Mouse (Mus musculus) right cerebral cortex, adult 2 months (tissue): ENCODE results near the gene Pitpnc1.

Source experiments
- DNase-seq, 2 experiments: peaks; one replicate each; pipeline ENCODE4 v3.0.0; 2021 to 2022; ENCODE audit warnings: low spot score in 2 of 2

Gene Pitpnc1

DNA sequence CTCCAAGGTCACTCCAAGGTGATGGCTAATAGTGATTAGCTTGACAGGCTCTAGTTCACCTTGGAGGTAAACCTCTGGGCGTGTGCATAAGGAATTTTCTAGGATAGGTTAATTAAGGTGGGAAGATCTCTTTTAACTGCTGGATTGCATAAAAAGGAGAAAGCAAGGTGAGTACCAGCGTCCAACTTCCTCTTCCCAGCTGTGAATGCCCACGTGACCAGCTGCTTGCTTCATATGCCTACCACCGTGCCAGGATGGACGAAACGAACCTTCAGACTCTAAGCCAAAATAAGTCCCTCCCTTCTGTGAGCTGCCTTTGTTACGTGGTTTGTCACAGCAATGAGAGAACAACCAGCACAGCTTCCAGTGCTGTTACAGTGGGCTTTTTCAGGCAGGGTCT is 228.8 kb downstream of the Pitpnc1 start:
- no peak for DNase-seq

DNA sequence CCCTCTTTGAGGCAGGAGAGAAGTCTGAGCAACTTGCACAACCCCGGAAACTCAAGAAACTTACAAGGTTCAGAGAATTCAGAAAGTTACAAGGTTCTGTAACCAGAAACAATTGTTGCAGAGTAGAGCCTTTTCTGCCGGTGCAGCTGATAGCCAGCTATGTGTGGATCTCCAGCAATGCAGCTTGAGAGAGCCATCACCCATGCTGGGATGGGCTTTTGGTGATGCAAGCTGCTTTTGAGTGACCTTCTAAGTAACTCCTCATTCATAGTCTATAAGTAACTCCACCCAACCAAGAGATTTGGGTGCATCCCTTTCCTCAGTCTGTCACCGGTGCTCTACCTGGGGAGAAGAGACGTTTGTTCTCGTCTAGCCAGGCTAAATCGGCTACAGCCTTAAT is 232.0 kb downstream of the Pitpnc1 start:
- no peak for DNase-seq

DNA sequence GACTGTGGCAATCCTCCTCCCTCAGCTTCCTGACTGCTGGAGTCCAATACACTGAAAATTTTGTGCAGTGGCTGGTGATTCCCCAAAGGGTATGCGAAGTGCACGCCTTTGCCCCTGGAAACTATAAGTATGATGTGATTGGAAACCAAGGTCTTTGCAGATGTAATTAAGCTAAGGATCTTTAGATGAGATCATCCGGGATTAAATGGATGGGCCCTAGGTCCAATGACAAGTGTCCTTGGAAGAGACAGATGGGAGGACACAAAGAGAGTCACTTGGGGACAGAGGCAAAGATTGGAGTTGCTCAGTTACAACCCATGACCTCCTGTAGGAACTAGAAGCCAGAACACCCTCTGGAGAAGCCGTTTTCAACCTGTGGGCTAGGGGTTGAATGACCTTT is 233.0 kb downstream of the Pitpnc1 start:
- DNase-seq: no peak

DNA sequence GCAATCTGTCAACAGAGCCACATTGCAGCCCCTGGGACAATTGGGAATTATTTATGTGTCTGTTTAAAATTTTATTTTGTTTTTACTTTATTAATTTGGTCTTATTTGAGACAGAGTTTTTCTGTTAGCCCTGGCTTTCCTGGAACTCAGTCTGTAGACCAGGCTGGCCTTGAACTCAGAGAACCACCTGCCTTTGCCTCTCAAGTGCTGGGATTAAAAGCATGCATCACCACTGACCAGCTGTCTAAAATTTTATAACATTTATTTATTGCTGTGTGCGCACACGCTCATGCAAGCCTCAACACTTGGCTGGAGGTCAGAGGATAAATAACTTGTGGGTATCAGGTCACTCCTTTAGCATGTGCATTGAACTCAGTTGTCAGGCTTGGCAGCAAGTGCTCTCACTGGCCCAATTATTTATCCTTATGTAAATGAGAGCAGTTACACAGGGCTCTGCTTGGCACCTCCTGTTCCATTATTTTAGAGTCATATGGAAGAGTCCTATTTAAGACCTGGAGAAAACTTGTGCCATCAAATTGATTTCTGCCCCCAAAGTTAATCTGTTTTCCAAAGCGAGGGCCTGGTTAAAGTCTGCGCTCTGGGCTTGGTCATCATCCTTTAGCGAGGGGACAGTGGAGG is 237.1 kb downstream of the Pitpnc1 start:
- DNase-seq: no peak

DNA sequence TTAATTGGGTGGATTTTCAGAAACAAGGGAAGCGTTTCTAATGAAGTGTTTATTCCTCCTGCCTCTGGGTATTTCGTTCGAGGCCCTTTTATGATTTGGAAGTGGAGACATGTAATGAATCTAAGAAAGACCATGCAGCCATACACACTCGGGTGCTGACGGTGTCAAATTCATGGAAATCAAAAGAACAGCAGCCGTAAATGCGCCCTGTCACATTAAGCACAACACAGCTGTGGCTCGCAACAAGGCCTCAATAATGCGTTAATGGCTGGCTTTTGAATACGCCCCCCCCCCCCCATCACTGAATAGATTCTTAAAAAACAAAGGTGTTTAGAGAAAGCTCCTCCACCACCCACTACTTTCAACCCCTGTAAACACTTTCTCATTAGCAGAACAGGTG is 240.4 kb downstream of the Pitpnc1 start:
- DNase-seq: no peak

DNA sequence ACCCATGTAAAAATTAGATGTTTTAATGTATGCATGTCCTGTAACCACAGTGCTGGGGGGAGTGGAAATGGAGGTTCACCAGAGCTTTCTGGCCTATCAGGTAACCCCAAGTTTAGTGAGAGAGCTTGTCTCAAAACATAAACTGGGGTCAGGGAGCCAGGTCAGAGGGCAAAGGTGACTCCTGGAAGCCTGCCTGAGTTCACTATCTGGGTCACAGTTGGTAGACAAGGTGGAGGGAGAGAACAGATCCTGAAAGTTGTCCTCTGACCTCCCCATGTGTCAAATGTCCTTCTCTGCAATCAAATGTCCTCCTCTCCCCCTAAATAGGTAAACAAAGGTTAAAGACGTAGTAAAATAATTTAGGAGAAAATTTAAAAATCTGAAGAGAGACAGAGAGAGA is 244.1 kb downstream of the Pitpnc1 start:
- no peak for DNase-seq

DNA sequence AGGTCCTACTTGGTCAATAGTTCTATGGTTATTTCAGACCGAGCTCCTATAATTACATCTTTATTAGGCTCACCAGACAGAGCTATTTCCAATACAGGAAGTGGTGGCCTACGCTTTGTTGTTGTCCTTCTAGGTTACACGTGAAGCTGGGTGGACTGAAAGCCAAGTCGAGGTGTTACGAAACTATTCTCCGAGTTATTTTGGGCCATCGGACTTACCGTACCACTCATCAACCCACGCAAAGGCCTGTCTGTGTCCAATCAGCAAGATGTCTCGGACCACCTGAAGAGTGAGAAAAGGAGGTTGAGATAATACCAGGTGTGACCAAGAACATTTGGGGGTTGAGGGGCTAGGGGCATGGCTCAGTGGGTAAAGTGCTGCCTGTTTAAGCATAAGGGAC is 244.5 kb downstream of the Pitpnc1 start:
- no peak for DNase-seq

DNA sequence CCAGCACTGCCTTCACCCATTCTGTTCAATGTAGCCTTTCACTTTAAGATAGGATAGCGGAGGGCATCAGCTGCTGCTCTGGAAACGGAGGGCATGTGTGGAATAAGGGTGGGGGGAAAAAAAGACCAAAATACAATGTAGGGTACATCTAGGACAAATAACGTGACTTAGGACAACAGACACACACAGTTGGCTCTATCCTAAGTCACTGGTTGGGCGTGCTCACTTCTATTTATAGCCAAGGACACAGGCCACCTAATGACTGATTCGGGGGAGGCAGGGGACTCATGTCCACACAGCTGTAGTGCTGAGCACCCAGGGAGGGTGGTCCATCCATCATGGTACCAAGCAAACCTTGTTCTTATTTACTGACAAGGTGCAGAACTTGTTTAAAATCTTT is 245.2 kb downstream of the Pitpnc1 start:
- no peak for DNase-seq

DNA sequence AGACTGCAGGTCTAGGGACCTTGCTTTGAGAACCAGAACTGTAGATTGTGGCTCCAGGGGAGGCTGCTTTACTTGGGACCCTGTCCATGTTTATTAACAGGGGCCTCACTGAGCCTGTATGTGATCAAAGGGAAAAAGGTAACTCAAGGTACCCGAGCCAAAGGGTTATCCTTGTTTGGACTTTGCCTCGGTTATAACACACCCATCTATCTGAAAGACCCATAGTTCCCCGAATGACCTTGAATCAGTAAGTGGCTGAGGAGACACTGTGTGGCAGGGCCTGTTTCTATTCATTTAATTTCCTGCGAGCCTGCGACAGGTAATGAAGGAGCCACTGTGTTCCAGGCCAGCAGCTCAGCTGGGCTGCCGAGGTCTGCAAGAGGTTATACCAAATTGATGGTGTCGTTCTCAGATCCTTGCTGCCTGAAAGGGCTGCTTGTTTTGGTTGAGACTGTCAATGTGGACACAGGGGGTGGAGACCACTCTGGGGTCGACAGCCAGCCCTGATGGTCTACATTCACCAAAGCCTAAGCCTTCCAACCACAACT is 246.8 kb downstream of the Pitpnc1 start:
- DNase-seq: no peak

DNA sequence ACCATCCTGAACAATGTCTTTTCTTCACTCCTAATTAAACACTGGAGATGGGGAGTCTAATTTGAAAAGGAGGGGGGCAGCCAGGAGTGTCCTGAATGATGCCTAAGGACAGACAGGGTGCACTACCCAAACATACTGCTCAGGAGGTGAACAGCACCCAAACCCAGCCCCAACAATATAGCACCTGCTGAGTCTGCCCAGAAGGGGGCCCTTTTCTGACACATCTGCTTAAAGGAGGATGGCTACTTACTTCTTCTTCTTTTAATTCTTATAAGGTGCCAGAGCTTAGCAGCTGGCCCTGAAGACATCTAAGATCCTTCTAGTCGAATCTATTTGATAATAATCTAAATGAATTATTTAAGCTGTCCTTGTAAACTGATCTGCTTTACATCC is 247.3 kb downstream of the Pitpnc1 start:
- no peak for DNase-seq

DNA sequence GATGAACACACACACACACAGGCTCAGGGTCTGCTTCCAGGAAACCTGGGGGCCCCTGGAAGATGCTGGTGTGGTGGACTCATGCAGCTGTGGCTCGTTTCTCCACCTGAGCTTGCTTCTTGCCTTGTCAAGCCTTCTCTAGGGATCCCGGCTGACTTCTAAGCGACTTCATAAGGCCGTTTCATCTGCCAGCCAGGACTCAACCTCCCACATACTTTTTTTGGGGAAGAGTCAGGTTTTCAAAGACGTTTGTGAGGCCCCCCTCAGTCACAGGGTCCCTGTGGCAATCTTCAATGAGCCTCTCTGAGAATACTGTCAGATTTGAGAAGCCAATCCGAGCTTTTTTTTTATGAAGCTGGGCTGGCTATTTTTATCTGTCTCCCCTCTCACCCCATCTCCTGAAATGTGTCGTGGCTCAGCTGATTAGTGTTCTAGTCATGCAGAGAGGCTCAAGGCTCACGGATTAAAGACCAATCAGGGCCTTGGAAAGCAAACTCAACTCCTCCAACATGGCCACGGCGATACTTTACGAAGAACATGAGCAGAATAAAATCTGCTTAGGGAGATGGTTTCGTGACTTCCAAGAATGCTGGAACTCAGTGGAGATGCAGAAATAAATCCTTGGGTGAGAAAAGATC is 247.8 kb downstream of the Pitpnc1 start:
- no peak for DNase-seq

DNA sequence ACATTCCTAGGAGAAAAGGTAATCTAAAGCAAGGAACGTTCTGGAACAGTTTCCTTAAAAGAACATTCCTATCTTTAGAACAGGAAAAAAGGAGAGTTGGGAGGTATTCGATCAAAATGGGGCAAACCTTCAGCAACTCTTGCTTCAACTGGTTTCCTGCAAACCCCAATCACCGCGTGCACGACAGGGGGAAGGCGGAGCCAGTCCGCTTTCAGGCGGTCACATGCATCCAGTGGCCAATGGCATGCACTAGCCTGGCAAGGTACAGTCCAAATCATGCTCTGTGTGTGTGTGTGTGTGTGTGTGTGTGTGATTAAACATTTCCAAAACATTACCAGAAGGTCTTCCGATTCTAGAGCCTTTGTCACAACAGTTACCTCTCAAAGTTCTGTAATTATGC is 255.4 kb downstream of the Pitpnc1 start:
- DNase-seq: no peak

DNA sequence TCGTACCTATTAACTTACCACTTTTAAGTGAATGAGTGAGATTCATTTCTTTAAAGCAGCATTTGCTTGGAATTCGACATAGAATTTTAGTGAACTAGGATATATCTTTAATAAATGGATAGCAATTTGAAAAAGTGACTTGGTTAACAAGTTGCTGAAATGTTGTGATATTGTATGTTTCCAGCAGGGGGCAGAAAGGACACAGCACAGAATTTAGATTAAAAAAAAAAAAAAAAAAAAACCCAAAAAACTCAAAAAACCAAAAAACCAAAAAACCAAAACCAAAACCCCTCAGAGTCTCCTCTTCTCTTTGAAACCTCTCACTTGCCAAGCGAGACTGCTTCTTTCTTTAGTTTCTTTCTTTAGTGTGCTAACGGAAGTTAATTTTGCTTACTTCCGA is 256.8 kb downstream of the Pitpnc1 start:
- peak in 1 of 2 experiments; percentile 20 for DNase-seq

DNA sequence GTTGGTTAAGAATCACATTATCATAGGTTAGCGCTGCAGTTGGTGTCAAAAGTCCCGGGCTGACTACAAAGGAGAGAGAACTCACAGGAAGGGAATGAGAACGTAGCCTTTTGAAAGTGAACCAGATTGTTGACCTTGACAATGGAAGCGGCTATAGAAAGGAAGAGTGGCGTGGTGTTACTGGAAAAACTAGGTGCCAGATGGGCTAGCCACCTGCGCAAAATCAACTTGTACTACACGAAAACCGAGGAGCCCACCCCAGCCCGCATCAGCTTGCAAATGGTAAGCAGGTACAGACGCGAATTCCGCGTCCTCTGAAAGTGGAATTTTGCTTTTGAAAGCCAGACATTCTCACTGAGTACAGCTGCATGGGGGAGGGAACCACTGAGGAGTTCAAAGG is 260.7 kb downstream of the Pitpnc1 start:
- no peak for DNase-seq

DNA sequence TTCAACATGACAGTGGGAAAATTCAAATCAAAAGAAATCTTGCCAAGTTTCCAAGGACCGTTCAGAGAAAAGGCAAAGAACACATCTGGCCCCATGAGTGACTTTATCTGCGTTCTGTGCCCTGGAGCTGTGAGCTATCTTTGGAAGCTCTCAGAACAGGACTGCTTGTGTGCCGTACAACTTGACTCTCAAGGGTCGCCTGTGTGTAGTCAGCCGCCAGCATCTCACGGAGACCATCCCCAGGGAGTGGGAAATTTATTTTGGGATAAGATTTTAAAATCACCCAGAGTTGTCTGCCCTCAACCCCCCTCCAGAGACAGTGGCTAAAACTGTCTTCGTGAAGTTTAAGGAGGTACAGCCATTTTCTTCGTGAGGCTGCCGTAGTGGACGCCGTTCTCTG is 268.7 kb downstream of the Pitpnc1 start:
- no peak for DNase-seq

DNA sequence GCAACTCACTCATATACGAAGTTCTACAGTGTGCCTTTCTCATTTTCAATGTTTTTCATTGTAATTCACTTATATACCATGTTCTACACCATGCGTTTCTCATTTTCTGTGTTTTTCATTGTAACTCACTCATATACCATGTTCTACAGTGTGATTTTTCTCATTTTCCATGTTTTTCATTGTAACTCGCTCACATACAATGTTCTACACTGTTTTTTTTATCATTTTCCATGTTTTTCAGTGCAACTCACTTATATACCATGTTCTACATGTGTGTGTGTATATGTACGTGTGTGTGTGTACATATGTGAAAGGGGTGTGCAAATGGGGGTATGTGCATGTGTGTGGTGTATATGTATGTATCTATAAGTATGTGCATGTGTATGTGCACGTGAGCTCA is 271.2 kb downstream of the Pitpnc1 start:
- no peak for DNase-seq

DNA sequence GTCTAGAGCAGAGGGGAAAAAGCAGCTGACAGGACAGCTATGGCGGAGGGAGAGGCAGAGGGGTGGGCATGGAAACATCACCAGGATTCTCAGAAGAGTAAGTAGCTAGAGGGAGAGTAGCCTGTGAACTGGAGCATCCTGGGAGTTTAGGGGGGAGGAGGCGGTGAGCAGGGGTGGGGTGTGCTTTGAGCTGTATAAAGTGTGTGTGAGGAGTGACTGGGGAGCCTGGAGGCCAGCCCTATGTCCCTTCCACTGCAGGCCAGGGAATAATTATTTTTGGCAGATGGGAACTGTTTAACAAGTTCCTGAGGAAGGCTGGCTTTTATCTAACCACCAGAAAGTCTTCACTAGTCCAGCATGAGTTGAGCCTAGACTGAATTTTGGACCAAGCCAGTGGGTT is 275.2 kb downstream of the Pitpnc1 start:
- no peak for DNase-seq

DNA sequence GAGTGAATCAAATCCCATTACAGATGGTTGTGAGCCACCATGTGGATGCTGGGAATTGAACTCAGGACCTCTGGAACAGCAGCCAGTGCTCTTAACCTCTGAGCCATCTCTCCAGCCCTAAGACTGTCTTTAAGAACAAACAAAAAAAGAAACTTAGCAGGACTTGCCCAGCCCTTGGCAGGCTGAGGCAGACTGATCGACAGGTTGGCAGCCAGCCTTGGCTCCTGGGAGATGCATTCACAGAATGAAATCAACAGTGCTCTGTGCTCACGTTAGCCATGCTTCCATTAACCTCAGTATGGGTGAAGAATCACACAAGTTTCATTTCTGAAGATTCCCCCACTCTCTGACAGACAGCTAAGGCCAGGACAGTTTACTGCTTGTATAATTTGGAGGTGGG is 280.1 kb downstream of the Pitpnc1 start:
- peak in 1 of 2 experiments; percentile 7 for DNase-seq

DNA sequence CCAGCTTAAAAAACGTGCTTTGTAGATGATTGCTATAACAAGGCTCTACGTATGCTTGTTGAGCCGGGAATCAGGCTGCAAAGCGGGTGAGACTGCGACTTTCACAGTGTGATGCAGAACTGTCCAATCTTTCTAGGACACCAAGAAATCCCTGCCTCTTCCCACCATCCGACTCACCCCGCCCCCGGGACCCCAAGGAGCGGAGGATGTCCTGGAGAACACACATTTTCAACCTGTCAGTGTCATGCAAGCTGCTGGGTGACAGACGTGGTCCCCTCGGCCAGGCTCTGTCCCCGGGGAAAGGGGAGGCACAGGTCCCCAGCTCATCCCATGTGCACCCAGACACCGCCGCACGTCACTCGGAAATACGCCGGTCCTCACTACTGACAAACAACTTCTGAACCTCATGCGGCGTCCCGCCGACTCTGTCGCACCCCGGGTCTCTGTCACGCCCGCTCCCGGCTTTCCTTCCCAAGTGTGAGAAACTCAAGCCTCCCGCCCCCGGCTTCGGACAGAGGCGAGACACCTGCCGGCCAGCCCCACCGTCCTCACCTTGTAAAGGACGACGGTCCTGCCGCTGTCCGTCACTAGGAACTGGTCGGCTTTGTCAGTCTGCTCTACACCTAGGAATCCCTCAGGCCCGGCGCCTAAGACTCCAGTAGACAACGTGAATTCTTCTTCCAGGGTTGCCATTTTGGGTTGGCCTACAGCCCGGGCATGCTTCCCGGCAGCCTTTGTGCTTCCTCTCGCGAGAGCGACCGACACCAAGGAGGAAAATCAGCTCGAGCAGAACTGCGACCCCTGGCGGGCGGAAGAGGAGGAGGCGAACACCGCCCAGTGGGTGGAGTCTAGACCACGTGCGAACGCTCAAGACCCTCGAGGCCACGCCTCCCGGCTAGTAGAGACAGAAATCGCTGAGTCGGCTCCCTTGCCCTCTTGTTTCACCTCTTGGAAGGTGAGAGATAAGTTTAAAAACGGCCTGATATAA is 281.6 kb downstream of the Pitpnc1 start, which contains the start of gene Nol11:
Gene Nol11 (minus strand): TSS at position 817 of the 988 bp plus-strand sequence.
- DNase-seq: peak; percentile 99 to 100

DNA sequence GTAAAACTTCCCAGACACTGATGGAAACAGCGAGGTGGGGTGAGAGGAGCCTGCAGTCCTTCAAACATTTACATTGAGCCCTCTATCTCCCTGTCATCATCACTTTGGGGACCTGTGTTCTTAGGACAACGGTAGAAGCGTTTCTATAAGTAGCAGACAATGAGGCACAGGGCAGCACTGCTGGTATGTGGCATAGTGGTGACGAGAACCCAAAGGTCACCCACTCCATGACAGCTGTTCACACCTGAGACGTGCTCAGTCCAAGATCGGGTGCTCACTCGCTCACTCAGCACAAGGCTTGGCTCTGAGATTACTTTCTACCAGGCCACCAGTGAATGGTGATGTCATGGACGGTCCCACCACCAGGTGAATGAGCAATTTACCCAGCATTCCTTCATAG is 286.7 kb downstream of the Pitpnc1 start:
- DNase-seq: no peak

DNA sequence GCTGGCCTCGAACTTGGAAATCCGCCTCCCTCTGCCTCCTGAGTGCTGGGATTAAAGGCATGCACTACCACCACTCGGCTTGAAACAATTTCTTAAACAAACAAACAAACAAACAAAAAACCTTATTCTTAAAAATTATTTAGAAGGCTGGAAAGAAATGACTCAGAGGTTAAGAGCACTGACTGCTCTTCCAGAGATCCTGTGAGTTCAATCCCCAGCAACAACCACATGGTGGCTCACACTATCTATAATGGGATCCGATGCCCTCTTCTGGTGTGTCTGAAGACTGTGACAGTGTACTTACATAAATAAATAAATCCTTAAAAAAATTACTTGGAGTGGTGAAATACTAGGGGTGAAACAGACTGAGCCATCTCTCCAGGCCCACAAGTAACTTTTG is 309.3 kb downstream of the Pitpnc1 start:
- DNase-seq: no peak

DNA sequence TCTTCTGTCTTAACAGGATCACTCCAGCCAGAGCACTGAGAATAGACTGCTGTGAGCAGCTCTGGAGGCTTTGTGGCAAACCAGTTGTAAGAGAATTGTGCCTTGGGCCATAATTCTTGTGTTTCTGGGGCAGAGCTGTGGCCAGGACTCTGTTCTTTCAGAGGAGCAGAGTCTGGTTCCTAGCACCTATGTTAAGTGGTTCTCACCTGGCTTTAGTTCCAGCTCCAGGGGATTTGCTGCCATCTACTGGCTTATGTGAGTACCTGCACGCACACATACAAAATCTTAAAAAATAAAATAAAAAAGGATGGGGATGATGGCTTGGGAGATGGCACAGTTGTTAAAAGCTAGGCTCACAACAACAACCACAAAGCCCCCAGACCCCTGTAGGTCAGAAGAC is 311.5 kb downstream of the Pitpnc1 start:
- no peak for DNase-seq
